Mouse (Mus musculus): ENCODE data around the gene Colgalt1. TPM values are rescaled to one million over a fixed set of nuclear protein-coding genes. Genes with fewer than 3 reads are reported as not detected.

Gene Colgalt1
- total RNA-seq, 4 experiments from 2014 or later = 38.4 to 41.5 (median 39.9) TPM

- DNase-seq (ENCODE audit: low spot score) = no peak
These were observed 19.8 kb upstream of the Colgalt1 start for GRCm38 (mm10) chr8:71591017-71591416.

- peak; percentile 96 for DNase-seq (ENCODE audit: low spot score)
These were observed 19.1 kb upstream of the Colgalt1 start, which contains the start of gene Pgls for GRCm38 (mm10) chr8:71591471-71592373. Gene Pgls (plus strand): TSS chr8:71592176.

- DNase-seq (ENCODE audit: low spot score) = peak; percentile 72
These were observed 18.2 kb upstream of the Colgalt1 start for GRCm38 (mm10) chr8:71592374-71593170.

- no peak for DNase-seq (ENCODE audit: low spot score)
These were observed 17.1 kb upstream of the Colgalt1 start for GRCm38 (mm10) chr8:71593556-71594323.

GRCm38 (mm10) chr8:71594324-71594722 lies 16.5 kb upstream of the Colgalt1 start:
- DNase-seq (ENCODE audit: low spot score) = no peak

GRCm38 (mm10) chr8:71595862-71596261 lies 14.9 kb upstream of the Colgalt1 start:
- peak; percentile 75 for DNase-seq (ENCODE audit: low spot score)

GRCm38 (mm10) chr8:71596384-71596783 lies 14.4 kb upstream of the Colgalt1 start:
- no peak for DNase-seq (ENCODE audit: low spot score)

GRCm38 (mm10) chr8:71596798-71597197 lies 14.0 kb upstream of the Colgalt1 start:
- DNase-seq (ENCODE audit: low spot score) = no peak

GRCm38 (mm10) chr8:71597451-71597850 lies 13.3 kb upstream of the Colgalt1 start, which contains the start of gene Fam129c:
Gene Fam129c (plus strand): TSS chr8:71597648.
- no peak for DNase-seq (ENCODE audit: low spot score)

- no peak for DNase-seq (ENCODE audit: low spot score)
These were observed 12.4 kb upstream of the Colgalt1 start for GRCm38 (mm10) chr8:71598375-71598774.

GRCm38 (mm10) chr8:71598841-71599240 lies 12.0 kb upstream of the Colgalt1 start:
- DNase-seq (ENCODE audit: low spot score) = no peak

- DNase-seq (ENCODE audit: low spot score) = no peak
These were observed 8.7 kb upstream of the Colgalt1 start for GRCm38 (mm10) chr8:71601939-71602665.

- DNase-seq (ENCODE audit: low spot score) = peak; percentile 71
These were observed 8.0 kb upstream of the Colgalt1 start for GRCm38 (mm10) chr8:71602666-71603334.

- DNase-seq (ENCODE audit: low spot score) = no peak
These were observed 6.8 kb upstream of the Colgalt1 start for GRCm38 (mm10) chr8:71604021-71604420.

GRCm38 (mm10) chr8:71612141-71612540 lies 1.3 kb downstream of the Colgalt1 start:
- DNase-seq (ENCODE audit: low spot score) = no peak

GRCm38 (mm10) chr8:71613418-71613817 lies 2.6 kb downstream of the Colgalt1 start:
- no peak for DNase-seq (ENCODE audit: low spot score)

- no peak for DNase-seq (ENCODE audit: low spot score)
These were observed 9.0 kb downstream of the Colgalt1 start for GRCm38 (mm10) chr8:71619786-71620185.

- DNase-seq (ENCODE audit: low spot score) = no peak
These were observed 14.3 kb downstream of the Colgalt1 start for GRCm38 (mm10) chr8:71625088-71625487.

GRCm38 (mm10) chr8:71626753-71627152 lies 16.0 kb downstream of the Colgalt1 start:
- DNase-seq (ENCODE audit: low spot score) = no peak

Data from heart, adult 8-10 months (tissue).